Mouse (Mus musculus): ENCODE measurements around the gene Rsc1a1. TPM values are rescaled to one million over a fixed set of nuclear protein-coding genes. Genes with fewer than 3 reads are reported as not detected.

Gene Rsc1a1
- total RNA-seq, 4 experiments from 2014 or later = 0.43 to 0.47 TPM; not detected in 2

GRCm38 (mm10) chr4:141654509-141654908 lies 30.9 kb downstream of the Rsc1a1 start:
- DNase-seq (ENCODE audit: low spot score in 2 of 2) = no peak

- DNase-seq (ENCODE audit: low spot score in 2 of 2) = no peak
Measured at GRCm38 (mm10) chr4:141653813-141654212, 31.6 kb downstream of the Rsc1a1 start.

DNA sequence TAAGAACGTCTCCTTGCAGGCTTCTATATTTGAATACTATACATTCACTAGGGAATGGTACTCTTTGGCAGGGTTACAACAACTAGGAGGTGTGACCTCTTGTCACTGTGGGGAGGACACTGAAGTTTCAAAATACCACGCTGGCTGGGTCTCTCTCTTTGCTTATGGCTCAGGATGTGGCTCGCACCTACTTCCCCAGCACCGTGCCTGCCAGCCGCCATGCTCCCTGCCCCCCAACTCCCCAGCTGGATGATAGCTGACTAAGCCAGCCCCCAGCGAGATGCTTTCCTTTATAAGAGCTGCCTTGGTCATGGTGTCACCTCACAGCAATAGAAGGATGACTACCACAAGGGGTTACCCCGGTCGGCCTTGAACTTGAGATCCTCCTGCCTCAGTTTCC lies 32.4 kb downstream of the Rsc1a1 start:
- no peak for DNase-seq (ENCODE audit: low spot score in 2 of 2)

- no peak for DNase-seq (ENCODE audit: low spot score in 2 of 2)
Measured at GRCm38 (mm10) chr4:141651944-141652343, 33.5 kb downstream of the Rsc1a1 start.

GRCm38 (mm10) chr4:141651286-141651685 lies 34.1 kb downstream of the Rsc1a1 start:
- DNase-seq (ENCODE audit: low spot score in 2 of 2) = no peak

GRCm38 (mm10) chr4:141649244-141649643 lies 36.2 kb downstream of the Rsc1a1 start:
- no peak for DNase-seq (ENCODE audit: low spot score in 2 of 2)

DNA sequence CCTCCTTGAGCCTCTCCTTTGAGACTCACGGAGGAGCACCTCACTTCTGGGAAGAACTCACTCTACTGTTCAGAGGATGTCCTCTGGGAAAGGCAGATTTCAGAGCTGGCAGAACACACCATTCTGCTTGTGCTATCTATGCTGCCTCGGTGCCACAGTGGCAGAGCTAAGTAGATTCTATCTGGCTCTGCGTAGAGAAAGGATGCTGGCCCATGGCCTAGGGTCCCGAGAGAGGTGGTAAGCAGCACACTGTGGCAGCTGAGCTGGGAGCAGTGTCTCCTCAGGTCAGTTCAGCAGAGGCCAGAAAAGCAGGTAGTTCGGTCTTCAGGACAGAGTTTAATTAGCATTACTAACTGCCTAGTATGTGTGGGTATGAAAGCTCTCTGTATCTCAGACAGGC lies 37.1 kb downstream of the Rsc1a1 start:
- no peak for DNase-seq (ENCODE audit: low spot score in 2 of 2)

- no peak for DNase-seq (ENCODE audit: low spot score in 2 of 2)
Measured at GRCm38 (mm10) chr4:141647187-141647586, 38.2 kb downstream of the Rsc1a1 start.

DNA sequence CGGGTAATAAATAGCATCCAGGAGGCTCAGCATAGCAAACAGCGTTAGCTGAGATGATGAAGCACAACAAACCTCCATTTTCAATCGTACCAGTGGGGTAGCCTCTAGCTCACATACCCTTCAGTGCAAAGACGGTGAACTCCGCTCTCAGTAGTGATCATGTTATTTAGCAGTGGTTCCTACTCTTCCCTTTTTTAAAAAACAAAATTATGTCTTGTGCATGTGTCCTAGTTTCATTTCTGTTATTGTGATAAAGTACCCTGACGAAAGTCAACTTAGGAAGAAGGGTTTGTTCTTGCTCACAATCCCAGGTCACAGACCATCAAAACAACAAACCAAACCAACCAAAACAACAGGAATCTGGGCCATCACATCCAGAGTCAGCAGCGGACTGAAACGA lies 39.4 kb downstream of the Rsc1a1 start:
- DNase-seq (ENCODE audit: low spot score in 2 of 2) = no peak

DNA sequence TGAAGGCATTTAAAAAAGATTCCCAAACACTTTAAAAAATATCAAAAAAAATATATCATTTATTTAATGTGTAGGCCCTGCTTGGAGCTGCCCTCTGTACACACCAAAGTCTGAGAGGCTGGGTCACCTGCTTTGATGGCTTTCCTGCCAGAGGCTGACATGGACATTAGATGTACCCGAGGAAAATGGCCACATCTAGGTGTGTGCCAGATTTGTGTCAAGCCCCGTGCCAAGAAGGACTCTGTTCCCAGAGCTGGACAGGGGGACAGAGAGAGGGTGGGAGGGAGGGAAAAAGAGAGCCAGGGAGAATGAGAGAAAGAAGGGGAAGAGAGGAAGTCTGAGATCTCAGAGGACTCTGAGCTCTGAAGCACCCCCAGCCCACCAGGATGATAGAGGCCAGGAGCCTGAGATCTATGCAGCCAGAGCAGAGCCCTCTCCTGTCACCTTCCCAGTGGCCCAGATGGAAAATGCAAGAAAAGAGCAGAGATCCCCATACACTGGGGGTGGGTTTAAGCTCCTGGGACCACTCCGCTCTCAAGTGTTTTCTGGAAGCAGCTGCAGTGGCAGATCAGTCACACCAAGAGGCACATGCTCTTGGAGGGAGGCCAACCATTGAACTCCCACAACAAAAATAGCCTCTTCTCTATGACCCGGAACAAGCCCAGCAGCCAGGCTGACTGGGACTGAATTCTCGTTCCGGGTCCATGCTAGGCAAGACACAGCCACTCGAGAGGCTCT lies 42.1 kb downstream of the Rsc1a1 start:
- peak; percentile 55 to 61 for DNase-seq (ENCODE audit: low spot score in 2 of 2)

- DNase-seq (ENCODE audit: low spot score in 2 of 2) = no peak
Measured at GRCm38 (mm10) chr4:141641961-141642811, 43.2 kb downstream of the Rsc1a1 start.

DNA sequence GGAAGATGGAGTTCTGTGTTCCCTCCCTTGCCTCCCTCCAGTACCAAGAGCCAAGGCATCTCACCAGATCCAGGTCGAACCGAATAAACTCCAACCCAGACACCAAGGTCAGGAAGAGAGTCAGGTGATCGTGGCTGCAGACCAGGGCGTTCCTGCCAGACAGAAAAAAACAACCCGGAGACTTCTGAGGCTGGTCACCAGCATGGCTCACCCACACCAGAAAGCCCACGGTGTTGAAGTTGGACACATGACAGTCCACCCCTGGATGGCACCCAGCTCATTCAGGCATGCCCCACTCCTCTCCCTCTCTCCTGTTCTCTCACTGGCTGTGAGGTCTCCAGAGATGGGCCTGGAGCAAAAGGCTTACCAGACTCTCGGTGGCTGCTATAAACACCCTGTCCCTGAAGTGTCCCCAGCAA lies 44.0 kb downstream of the Rsc1a1 start:
- DNase-seq (ENCODE audit: low spot score in 2 of 2) = no peak

DNA sequence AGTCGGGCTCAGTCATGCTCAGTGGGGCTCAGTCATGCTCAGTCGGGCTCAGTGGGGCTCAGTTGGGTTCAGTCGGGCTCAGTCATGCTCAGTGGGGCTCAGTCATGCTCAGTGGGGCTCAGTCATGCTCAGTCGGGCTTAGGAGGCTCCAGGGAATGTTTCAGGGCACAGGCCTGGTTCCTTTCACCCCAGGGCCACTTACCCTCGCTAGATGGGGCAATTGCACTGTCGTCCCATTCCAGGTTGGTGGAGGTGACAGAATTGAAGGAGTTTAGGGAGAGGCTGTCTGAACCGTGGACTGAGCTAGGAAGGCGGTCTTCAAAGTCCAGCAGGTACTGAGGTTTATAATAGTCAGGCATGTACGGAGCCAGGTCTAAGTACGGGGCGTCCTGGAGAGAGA lies 45.9 kb downstream of the Rsc1a1 start:
- DNase-seq (ENCODE audit: low spot score in 2 of 2) = no peak

DNA sequence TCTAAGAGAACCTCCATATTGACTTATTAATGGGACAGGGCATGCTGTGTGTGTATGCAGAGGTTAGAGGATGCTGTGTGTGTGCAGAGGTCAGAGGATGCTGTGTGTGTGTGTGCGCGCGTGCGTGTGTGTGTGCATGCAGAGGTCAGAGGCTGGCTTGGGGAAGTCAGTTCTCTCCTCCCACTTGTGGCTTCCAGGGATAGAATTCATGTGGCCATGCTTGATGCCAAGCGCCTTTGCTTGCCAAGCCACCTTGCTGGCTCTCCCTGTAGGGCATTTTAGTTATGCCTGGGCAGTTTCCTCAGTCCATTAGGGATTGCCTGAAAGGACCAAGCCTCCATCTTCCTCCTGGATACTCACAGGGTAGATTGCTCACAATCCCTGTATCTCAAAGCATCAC lies 48.7 kb downstream of the Rsc1a1 start:
- DNase-seq (ENCODE audit: low spot score in 2 of 2) = no peak

GRCm38 (mm10) chr4:141635991-141636390 lies 49.4 kb downstream of the Rsc1a1 start:
- DNase-seq (ENCODE audit: low spot score in 2 of 2) = no peak

Other genes starting within 250 kb of the Rsc1a1 start
- 1 to 10 TPM; 3.4 to 4.9 (median 3.6) TPM for gene Srarp, start 249.5 kb downstream of the Rsc1a1 start, total RNA-seq (2022)
- gene Zbtb17, start 240.9 kb downstream of the Rsc1a1 start, total RNA-seq (2022) = 10 to 100 TPM; 27.6 to 35.4 (median 30.4) TPM
- 10 to 100 TPM; 59.2 to 67.9 (median 66.9) TPM for gene Spen, start 147.0 kb downstream of the Rsc1a1 start, total RNA-seq (2022)
- 1 to 10 TPM in 2 of 4 experiments, under 1 TPM in 2; 0.39 to 4.4 (median 1.9) TPM for gene Fblim1, start 79.5 kb downstream of the Rsc1a1 start, total RNA-seq (2022)
- under 1 TPM; 0.47 to 0.87 (median 0.54) TPM for gene Tmem82, start 67.0 kb downstream of the Rsc1a1 start, total RNA-seq (2022)
- gene Slc25a34, start 61.8 kb downstream of the Rsc1a1 start, total RNA-seq (2022) = 1 to 10 TPM; 2.9 to 4.5 (median 3.8) TPM
- gene Plekhm2, start 20.7 kb downstream of the Rsc1a1 start, total RNA-seq (2022) = 10 to 100 TPM; 89.6 to 98.5 (median 95.2) TPM
- 10 to 100 TPM; 43.0 to 50.3 (median 46.2) TPM for gene Ddi2, start 37.8 kb upstream of the Rsc1a1 start, total RNA-seq (2022)
- gene Agmat, start 61.1 kb upstream of the Rsc1a1 start, total RNA-seq (2022) = not detected
- 10 to 100 TPM; 42.0 to 51.0 (median 44.1) TPM for gene Dnajc16, start 105.3 kb upstream of the Rsc1a1 start, total RNA-seq (2022)
- gene Casp9, start 108.0 kb upstream of the Rsc1a1 start, total RNA-seq (2022) = 10 to 100 TPM; 22.6 to 26.0 (median 25.6) TPM
- not detected for gene Cela2a, start 140.6 kb upstream of the Rsc1a1 start, total RNA-seq (2022)
- not detected for gene Ctrc, start 160.8 kb upstream of the Rsc1a1 start, total RNA-seq (2022)
- 100 to 1,000 TPM; 160 to 177 (median 162) TPM for gene Efhd2, start 189.3 kb upstream of the Rsc1a1 start, total RNA-seq (2022)